10 mouse cellular contexts compared by ENCODE assay signal in genomic region chr4:49559915-49560772, GRCm38 (mm10). TPM values are rescaled to one million over a fixed set of nuclear protein-coding genes. Genes with fewer than 3 reads are reported as not detected.
DNase-seq lines count a peak whose midpoint lies in the region; ATAC-seq lines count a peak whose summit lies in the region.
"Had no signal": no experiment of that assay in that cellular context is flagged by ENCODE, and none has a peak within 500 bp of the region (broad histone marks: within the 10 kb centered on the region; RNA-seq: fewer than 3 reads in every experiment).

No protein-coding gene starts in this region.

- no peaks in the 10 kb centered on the region for H3K4me1 ChIP-seq in neural tube, embryonic 13.5 days (replicated peaks)

- no peaks in the 10 kb centered on the region for H3K36me3 ChIP-seq in neural tube, embryonic 13.5 days

- H3K4me2 ChIP-seq in neural tube, embryonic 13.5 days, result no peak overlapping the region

- H3K4me3 ChIP-seq in neural tube, embryonic 13.5 days, result no peak overlapping the region
- H3K4me3 ChIP-seq: myocyte had no signal

- H3K27ac ChIP-seq in neural tube, embryonic 13.5 days (replicated peaks), result no peak overlapping the region

- intact Hi-C loops in heart, postnatal 14 days (cut with DNase I), result no loop called here

- H3K9me3 ChIP-seq in neural tube, embryonic 13.5 days, result no peaks in the 10 kb centered on the region

- ATAC-seq in neural tube, embryonic 13.5 days (ENCODE audit: low read depth), result peak; percentile 59; the same call in 1 of the 2 replicates
- ATAC-seq: Patski had no signal

- DNase-seq in neural tube, embryonic 10.5 days (ENCODE audit: extremely low spot score, low spot score), result no peak
- DNase-seq in cerebellum, postnatal 4 days (ENCODE audit: low spot score in 2 of 2), result peak; percentile 21 to 74
- DNase-seq in heart, postnatal 14 days, result peak; percentile 46 to 50
- peak; percentile 63 for DNase-seq in large intestine, adult 2 months (ENCODE audit: low read depth, low spot score)
- peak; percentile 5 for DNase-seq in lung, postnatal 25 days (ENCODE audit: low spot score)
- no peak for DNase-seq in T-cell, adult 2 months (ENCODE audit: low spot score)
- DNase-seq in ovary, postnatal 10 days (ENCODE audit: low spot score), result no peak

- H3K27me3 ChIP-seq in neural tube, embryonic 13.5 days, result no peaks in the 10 kb centered on the region
- H3K27me3 ChIP-seq: Patski had no signal

- H3K9ac ChIP-seq in neural tube, embryonic 13.5 days, result no peak overlapping the region

- 68% methylated on average over 20 of the region's 20 CpGs for WGBS in neural tube, embryonic 13.5 days
- WGBS in large intestine, adult 2 months, result 43% methylated on average over 20 of the region's 20 CpGs

RNA-seq across cellular contexts. Expression of gene Aldob, which starts 10.8 kb away (rescaled TPM):
- polyA plus RNA-seq in neural tube, embryonic 13.5 days (2015; fragmentation: Nextera tagmentation; extraction: Ambion mirVana), result 0.46 TPM in 1 of 2 replicates, not detected in the other
- total RNA-seq in heart, postnatal 14 days (2021), result under 1 TPM; 0.10 to 0.17 TPM
- 636 and 1,290 TPM in 2 replicates for polyA plus RNA-seq in large intestine, adult 2 months (2012; rRNA removed)
- polyA plus RNA-seq: myocyte, Patski had no signal

RNA-seq across cellular contexts. Expression of gene Tmem246, which starts 37.5 kb away (rescaled TPM):
- polyA plus RNA-seq in neural tube, embryonic 13.5 days (2015; fragmentation: Nextera tagmentation; extraction: Ambion mirVana), result 59.6 and 67.2 TPM in 2 replicates
- total RNA-seq in heart, postnatal 14 days (2021), result 10 to 100 TPM; 40.4 to 43.5 TPM
- polyA plus RNA-seq in large intestine, adult 2 months (2012; rRNA removed), result 48.5 and 62.8 TPM in 2 replicates
- polyA plus RNA-seq: Patski had no signal

RNA-seq across cellular contexts. Expression of gene Zfp189, which starts 39.2 kb away (rescaled TPM):
- 11.1 and 13.0 TPM in 2 replicates for polyA plus RNA-seq in neural tube, embryonic 13.5 days (2015; fragmentation: Nextera tagmentation; extraction: Ambion mirVana)
- 1 to 10 TPM; 6.4 to 7.6 TPM for total RNA-seq in heart, postnatal 14 days (2021)
- polyA plus RNA-seq in large intestine, adult 2 months (2012; rRNA removed), result 0.20 and 0.32 TPM in 2 replicates

RNA-seq across cellular contexts. Expression of gene Mrpl50, which starts 39.3 kb away (rescaled TPM):
- 83.3 and 84.1 TPM in 2 replicates for polyA plus RNA-seq in neural tube, embryonic 13.5 days (2015; fragmentation: Nextera tagmentation; extraction: Ambion mirVana)
- total RNA-seq in heart, postnatal 14 days (2021), result 10 to 100 TPM; 38.8 to 39.1 TPM
- polyA plus RNA-seq in large intestine, adult 2 months (2012; rRNA removed), result 6.1 and 6.2 TPM in 2 replicates

RNA-seq across cellular contexts. Expression of gene Baat, which starts 53.8 kb away (rescaled TPM):
- 0.23 TPM in 1 of 2 replicates, not detected in the other for polyA plus RNA-seq in neural tube, embryonic 13.5 days (2015; fragmentation: Nextera tagmentation; extraction: Ambion mirVana)
- not detected for total RNA-seq in heart, postnatal 14 days (2021)
- 0.52 and 0.99 TPM in 2 replicates for polyA plus RNA-seq in large intestine, adult 2 months (2012; rRNA removed)
- polyA plus RNA-seq: myocyte, Patski had no signal

Comparison
In these comparisons a context has a peak if more than half of its experiments do, and no peak if none do; other contexts are left out.
1. DNase-seq: peak in cerebellum, postnatal 4 days (2 of 2), heart, postnatal 14 days (2 of 2), large intestine, adult 2 months (single experiment) and lung, postnatal 25 days (single experiment); none in neural tube, embryonic 10.5 days (single experiment), T-cell, adult 2 months (single experiment) and ovary, postnatal 10 days (single experiment).
2. RNA of gene Aldob, which starts 10.8 kb away (polyA plus RNA-seq): 636 to 1,290 TPM in large intestine, adult 2 months; 0.46 TPM in neural tube, embryonic 13.5 days; every median in the first group is over 100 times any median in the second.